Mouse (Mus musculus): ENCODE measurements around the gene Bcan.

Gene Bcan

GRCm38 (mm10) chr3:87996971-87997614, 2.9 kb downstream of the Bcan start:
- no peak for DNase-seq

GRCm38 (mm10) chr3:87996401-87996800, 3.6 kb downstream of the Bcan start:
- DNase-seq = no peak

- DNase-seq = no peak
Measured at GRCm38 (mm10) chr3:87995331-87995730, 4.7 kb downstream of the Bcan start.

- DNase-seq = peak; percentile 49
Measured at GRCm38 (mm10) chr3:87993436-87993835, 6.6 kb downstream of the Bcan start.

- DNase-seq = no peak
Measured at GRCm38 (mm10) chr3:87989935-87990334, 10.1 kb downstream of the Bcan start.

- peak; percentile 25 for DNase-seq
Measured at GRCm38 (mm10) chr3:87988068-87988467, 12.0 kb downstream of the Bcan start.

- DNase-seq = peak; percentile 35
Measured at GRCm38 (mm10) chr3:87987633-87988032, 12.4 kb downstream of the Bcan start.

GRCm38 (mm10) chr3:87986868-87987267, 13.2 kb downstream of the Bcan start:
- DNase-seq = peak; percentile 88

GRCm38 (mm10) chr3:87985505-87986320, 14.3 kb downstream of the Bcan start:
- no peak for DNase-seq

GRCm38 (mm10) chr3:87984094-87984493, 15.9 kb downstream of the Bcan start:
- DNase-seq = no peak

- no peak for DNase-seq
Measured at GRCm38 (mm10) chr3:87983627-87984026, 16.4 kb downstream of the Bcan start.

- no peak for DNase-seq
Measured at GRCm38 (mm10) chr3:87982836-87983601, 17.0 kb downstream of the Bcan start.

GRCm38 (mm10) chr3:87981894-87982835, 17.9 kb downstream of the Bcan start:
- no peak for DNase-seq

GRCm38 (mm10) chr3:87981214-87981760, 18.7 kb downstream of the Bcan start:
- no peak for DNase-seq

- DNase-seq = no peak
Measured at GRCm38 (mm10) chr3:87980728-87981127, 19.3 kb downstream of the Bcan start.

GRCm38 (mm10) chr3:87980085-87980484, 19.9 kb downstream of the Bcan start:
- no peak for DNase-seq

GRCm38 (mm10) chr3:87979493-87979892, 20.5 kb downstream of the Bcan start:
- no peak for DNase-seq

GRCm38 (mm10) chr3:87974381-87974987, 25.5 kb downstream of the Bcan start:
- no peak for DNase-seq

GRCm38 (mm10) chr3:87973593-87974380, 26.2 kb downstream of the Bcan start:
- no peak for DNase-seq

- DNase-seq = no peak
Measured at GRCm38 (mm10) chr3:87972776-87973175, 27.3 kb downstream of the Bcan start.

GRCm38 (mm10) chr3:87972203-87972664, 27.8 kb downstream of the Bcan start:
- DNase-seq = no peak

All from thymus, postnatal 25 days (tissue).